Mouse (Mus musculus) telencephalon, adult 2 months (tissue): Measurements from ENCODE around the gene Prepl.

ENCODE experiments used
- DNase-seq: peaks from one replicate; pipeline ENCODE4 v3.0.0-alpha.2; 2011; ENCODE audit warnings: low read depth, low spot score

Gene Prepl

DNA sequence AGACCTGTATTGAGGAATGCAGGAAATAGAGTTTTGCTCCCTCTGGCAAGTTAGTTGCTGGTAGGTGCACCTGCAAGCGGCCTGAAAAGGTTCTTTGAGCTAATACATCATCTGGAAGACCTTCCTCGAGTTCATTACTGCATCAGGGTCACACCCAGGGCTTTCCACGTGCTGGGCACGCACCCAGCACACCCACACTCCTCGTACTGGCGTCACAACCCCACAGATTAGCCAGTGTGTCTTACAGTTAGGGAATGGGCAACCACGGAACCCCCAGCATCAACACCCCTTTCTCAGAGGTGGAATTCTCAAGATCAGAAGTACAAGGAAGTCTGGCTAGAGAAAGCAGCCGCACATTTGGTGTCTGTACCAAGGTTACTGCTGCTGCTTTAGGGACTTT is 65.8 kb downstream of the Prepl start:
- no peak for DNase-seq

GRCm38 (mm10) chr17:85023247-85024167 is 66.5 kb downstream of the Prepl start:
- DNase-seq = peak; percentile 63

DNA sequence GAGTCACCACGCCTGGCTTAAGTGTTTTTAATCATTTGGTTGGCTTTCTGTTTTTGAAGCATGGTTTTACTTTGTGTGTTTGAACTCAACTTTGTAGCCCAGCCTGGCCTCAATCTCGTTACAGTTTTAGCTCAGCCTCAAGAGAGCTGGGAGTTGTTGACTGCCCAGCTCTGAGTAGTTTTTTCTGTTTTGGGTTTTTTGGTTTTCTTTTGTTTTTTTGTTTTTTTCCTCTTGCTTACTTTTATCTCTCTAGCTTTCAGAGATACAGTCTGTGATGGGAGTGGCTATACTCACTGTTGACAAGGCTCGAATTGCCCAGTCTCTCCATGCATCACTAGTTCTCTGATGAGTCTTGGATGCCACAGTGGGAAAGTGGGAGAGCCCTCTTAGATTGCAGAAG is 69.7 kb downstream of the Prepl start:
- DNase-seq = no peak

- no peak for DNase-seq
Observed at GRCm38 (mm10) chr17:85018794-85019193, 71.2 kb downstream of the Prepl start.

- DNase-seq = no peak
Observed at GRCm38 (mm10) chr17:85018344-85018743, 71.7 kb downstream of the Prepl start.

DNA sequence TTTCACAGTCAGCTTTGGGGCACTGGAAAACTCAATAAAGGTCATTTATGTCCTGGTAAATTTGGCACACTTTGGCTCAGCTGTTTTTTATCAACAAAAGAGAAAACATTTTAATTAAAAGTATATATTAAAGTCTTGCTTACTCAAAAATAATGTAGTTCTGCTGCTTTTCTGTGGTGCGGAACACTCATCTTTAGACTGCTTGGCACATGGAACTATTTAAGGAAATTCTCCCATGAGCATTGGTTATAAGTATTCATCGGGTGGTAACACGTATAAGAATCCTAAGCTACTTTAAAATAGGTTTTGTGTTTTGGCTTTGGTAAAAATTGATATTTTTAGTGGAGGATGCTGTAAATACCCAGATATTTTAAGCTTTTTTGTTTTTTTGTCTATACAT is 75.4 kb downstream of the Prepl start:
- DNase-seq = no peak

- no peak for DNase-seq
Observed at GRCm38 (mm10) chr17:85013485-85013884, 76.6 kb downstream of the Prepl start.
